Mouse (Mus musculus): ENCODE data around the gene Nlrp3. TPM values are rescaled to one million over a fixed set of nuclear protein-coding genes. Genes with fewer than 3 reads are reported as not detected.
"Not testable (repeated sequence)": the region's sequence is repeated elsewhere in the genome, so short reads cannot be mapped to it uniquely, and the experiment has no call there.

The Nlrp3 gene
- total RNA-seq, 1 experiment from 2014 or later = 0.56 TPM

- peak; percentile 50 for DNase-seq
Observed at GRCm38 (mm10) chr11:59537218-59538130, 3.9 kb upstream of the Nlrp3 start.

GRCm38 (mm10) chr11:59538387-59538786 lies 3.0 kb upstream of the Nlrp3 start:
- peak; percentile 76 for DNase-seq

- no peak for DNase-seq
Observed at GRCm38 (mm10) chr11:59540123-59540522, 1.2 kb upstream of the Nlrp3 start.

- no peak for DNase-seq
Observed at GRCm38 (mm10) chr11:59542442-59542841, 1.1 kb downstream of the Nlrp3 start.

- DNase-seq = no peak
Observed at GRCm38 (mm10) chr11:59543376-59543775, 2.0 kb downstream of the Nlrp3 start.

- DNase-seq = no peak
Observed at GRCm38 (mm10) chr11:59544005-59544404, 2.6 kb downstream of the Nlrp3 start.

GRCm38 (mm10) chr11:59554127-59554526 lies 12.8 kb downstream of the Nlrp3 start:
- DNase-seq = no peak

GRCm38 (mm10) chr11:59554535-59554934 lies 13.2 kb downstream of the Nlrp3 start:
- no peak for DNase-seq

- no peak for DNase-seq
Observed at GRCm38 (mm10) chr11:59560906-59561305, 19.5 kb downstream of the Nlrp3 start.

- DNase-seq = no peak
Observed at GRCm38 (mm10) chr11:59562336-59562735, 21.0 kb downstream of the Nlrp3 start.

GRCm38 (mm10) chr11:59562837-59563236 lies 21.5 kb downstream of the Nlrp3 start:
- no peak for DNase-seq

GRCm38 (mm10) chr11:59569306-59569705 lies 27.9 kb downstream of the Nlrp3 start:
- DNase-seq = no peak

- peak; percentile 48 for DNase-seq
Observed at GRCm38 (mm10) chr11:59575726-59576125, 34.4 kb downstream of the Nlrp3 start.

GRCm38 (mm10) chr11:59576135-59576534 lies 34.8 kb downstream of the Nlrp3 start, which contains the start of gene Olfr222:
Gene Olfr222, minus strand, starts transcription at chr11:59576235.
- not testable (repeated sequence) for DNase-seq

- peak; percentile 47 for DNase-seq
Observed at GRCm38 (mm10) chr11:59584539-59584938, 43.2 kb downstream of the Nlrp3 start.

GRCm38 (mm10) chr11:59589496-59589895 lies 48.1 kb downstream of the Nlrp3 start:
- no peak for DNase-seq

GRCm38 (mm10) chr11:59593189-59593588 lies 51.8 kb downstream of the Nlrp3 start, which contains the start of gene Olfr223:
Gene Olfr223, minus strand, starts transcription at chr11:59593289.
- DNase-seq = no peak

- DNase-seq = no peak
Observed at GRCm38 (mm10) chr11:59596091-59596490, 54.7 kb downstream of the Nlrp3 start.

GRCm38 (mm10) chr11:59596950-59597349 lies 55.6 kb downstream of the Nlrp3 start:
- DNase-seq = no peak

- no peak for DNase-seq
Observed at GRCm38 (mm10) chr11:59599211-59599610, 57.8 kb downstream of the Nlrp3 start.

GRCm38 (mm10) chr11:59600872-59601271 lies 59.5 kb downstream of the Nlrp3 start:
- no peak for DNase-seq

- DNase-seq = no peak
Observed at GRCm38 (mm10) chr11:59602287-59602686, 60.9 kb downstream of the Nlrp3 start.

GRCm38 (mm10) chr11:59611646-59612045 lies 70.3 kb downstream of the Nlrp3 start:
- peak; percentile 9 for DNase-seq

GRCm38 (mm10) chr11:59614120-59614519 lies 72.8 kb downstream of the Nlrp3 start:
- DNase-seq = peak; percentile 39

All from adrenal gland, postnatal 14 days (tissue).